Mouse (Mus musculus) gastrocnemius, adult 2 months (tissue): ENCODE measurements around the gene Klc1. TPM values are rescaled to one million over a fixed set of nuclear protein-coding genes. Genes with fewer than 3 reads are reported as not detected.
"Not testable (repeated sequence)": the region's sequence is repeated elsewhere in the genome, so short reads cannot be mapped to it uniquely, and the experiment has no call there.

ENCODE experiments used
- DNase-seq: peaks from one replicate; pipeline ENCODE4 v3.0.0; 2022
- H3K27ac ChIP-seq: fragments of 200-600 bp; 2 replicates; pipeline ENCODE4 v1.8.1; 2022; ENCODE audit warnings: mild to moderate bottlenecking
- H3K4me3 ChIP-seq: fragments of 200-600 bp; 2 replicates; pipeline ENCODE4 v1.8.1; 2022; ENCODE audit warnings: mild to moderate bottlenecking, moderate library complexity
- CTCF ChIP-seq: fragments of 200-600 bp; IDR thresholded peaks from 2 replicates; pipeline ENCODE4 v1.8.1; 2022; ENCODE audit warnings: antibody characterized with exemption, mild to moderate bottlenecking, moderate library complexity
- intact Hi-C: fragments of 180-260 bp; cut with DNase I; formaldehyde crosslinking; loops from one replicate; pipeline ENCODE4 v1.15.1; 2025
- long read RNA-seq, 2 experiments: library from polyadenylated mRNA; stranded (forward); transcript quantifications; one replicate each; pipeline ENCODE4 v2.0.0; 2021
- total RNA-seq, 2 experiments: library from RNA; stranded (reverse); gene quantifications; 2 replicates each; pipeline ENCODE4 v1.2.3; 2021

Klc1 gene
- total RNA-seq: 10 to 100 TPM; 61.5 to 75.9 TPM
- long read RNA-seq, experiment 1, transcript Klc1-201 (16 exons, 2,504 nt): major isoform, 17 of 68 reads
- long read RNA-seq, experiment 1, partial matches to known transcripts: 6 of 68 reads
- long read RNA-seq, experiment 1, other reads (novel, unspliced or antisense): 35 of 68 reads
- long read RNA-seq, experiment 2, transcript Klc1-201 (16 exons, 2,504 nt): major isoform, 8 of 48 reads
- long read RNA-seq, experiment 2, partial matches to known transcripts: 7 of 48 reads
- long read RNA-seq, experiment 2, other reads (novel, unspliced or antisense): 28 of 48 reads

- DNase-seq: peak; percentile 87
- H3K27ac ChIP-seq: peak within 1 kb of the TSS; percentile 97
- no peak for TF ChIP-seq CTCF
- H3K4me3 ChIP-seq: peak within 1 kb of the TSS; percentile 77
- intact Hi-C loops: loop anchor here (5.0 kb wide), 1 partner anchor 34 kb away; no protein-coding TSS in a partner anchor
These were observed at the start of gene Klc1 for GRCm38 (mm10) chr12:111758381-111759175. TSS of gene Klc1 (plus strand) at chr12:111758849.

GRCm38 (mm10) chr12:111710091-111710490 is 48.6 kb upstream of the Klc1 start:
- TF ChIP-seq CTCF: no peak
- intact Hi-C loops: loop anchor here (5.0 kb wide), 1 partner anchor 33 kb away; the partner anchor contains the start of gene Trmt61a
- H3K4me3 ChIP-seq: no peak overlapping the region
- H3K27ac ChIP-seq: peak overlapping the region; percentile 41; the same call in 1 of the 2 replicates
- no peak for DNase-seq

- no peak for DNase-seq
- no peak for TF ChIP-seq CTCF
- Histone ChIP-seq H3K27ac (peak overlapping the region; percentile 96), H3K4me3 (peak overlapping the region; percentile 85)
- intact Hi-C loops: loop anchor here (5.0 kb wide), 1 partner anchor 35 kb away; the partner anchor contains the start of gene Trmt61a
These were observed 46.2 kb upstream of the Klc1 start for GRCm38 (mm10) chr12:111712476-111712875.

GRCm38 (mm10) chr12:111713004-111713651 is 45.5 kb upstream of the Klc1 start, which contains the start of the genes Bag5 and Apopt1:
TSS of gene Bag5 (minus strand) at chr12:111713257.
TSS of gene Apopt1 (plus strand) at chr12:111713261.
- intact Hi-C loops: loop anchor here (5.0 kb wide), 1 partner anchor 36 kb away; the partner anchor contains the start of gene Trmt61a
- DNase-seq: peak; percentile 95
- TF ChIP-seq CTCF: peak; percentile 39; the same call in 1 of the 2 replicates
- H3K27ac ChIP-seq: peak within 1 kb of the TSS; percentile 96
- H3K4me3 ChIP-seq: peak within 1 kb of the TSS; percentile 85

- peak; percentile 7 for DNase-seq
- peak overlapping the region; percentile 85 for H3K4me3 ChIP-seq
- H3K27ac ChIP-seq: not testable (repeated sequence)
- intact Hi-C loops: loop anchor here (5.0 kb wide), 1 partner anchor 37 kb away; the partner anchor contains the start of gene Trmt61a
These were observed 44.8 kb upstream of the Klc1 start for GRCm38 (mm10) chr12:111713880-111714279.

- H3K4me3 ChIP-seq: no peak overlapping the region
- TF ChIP-seq CTCF: no peak
- no peak for DNase-seq
- intact Hi-C loops: no loop called here
- H3K27ac ChIP-seq: no peak overlapping the region
These were observed 42.1 kb upstream of the Klc1 start for GRCm38 (mm10) chr12:111716505-111716904.

- peak overlapping the region; percentile 66 for H3K27ac ChIP-seq
- DNase-seq: no peak
- H3K4me3 ChIP-seq: peak overlapping the region; percentile 40
- intact Hi-C loops: no loop called here
- TF ChIP-seq CTCF: no peak
These were observed 40.0 kb upstream of the Klc1 start for GRCm38 (mm10) chr12:111718656-111719055.

- no peak for TF ChIP-seq CTCF
- H3K27ac ChIP-seq: no peak overlapping the region
- intact Hi-C loops: no loop called here
- DNase-seq: no peak
- no peak overlapping the region for H3K4me3 ChIP-seq
These were observed 38.4 kb upstream of the Klc1 start for GRCm38 (mm10) chr12:111720222-111720621.

GRCm38 (mm10) chr12:111722654-111723053 is 36.0 kb upstream of the Klc1 start:
- peak; percentile 78 for TF ChIP-seq CTCF
- intact Hi-C loops: no loop called here
- no peak overlapping the region for H3K27ac ChIP-seq
- peak; percentile 69 for DNase-seq
- H3K4me3 ChIP-seq: no peak overlapping the region

- no peak for TF ChIP-seq CTCF
- intact Hi-C loops: no loop called here
- Histone ChIP-seq H3K27ac (peak overlapping the region; percentile 89), H3K4me3 (no peak overlapping the region; the same call in 1 of the 2 replicates)
- peak; percentile 77 for DNase-seq
These were observed 33.9 kb upstream of the Klc1 start for GRCm38 (mm10) chr12:111724638-111725337.

GRCm38 (mm10) chr12:111725338-111726121 is 33.1 kb upstream of the Klc1 start:
- TF ChIP-seq CTCF: no peak
- Histone ChIP-seq H3K27ac (peak overlapping the region; percentile 89), H3K4me3 (peak overlapping the region; percentile 45)
- no peak for DNase-seq
- intact Hi-C loops: no loop called here
